Mouse (Mus musculus) ES-Bruce4 (cell line): Measurements from ENCODE around the gene Lpgat1. TPM values are rescaled to one million over a fixed set of nuclear protein-coding genes. Genes with fewer than 3 reads are reported as not detected.

Experiments used
- H3K27ac ChIP-seq: 2 replicates; pipeline ENCODE4 v1.5.1; 2012; ENCODE audit warnings: low read length, inconsistent platforms; ENCODE audit not compliant: insufficient read depth
- H3K27me3 ChIP-seq: 2 replicates; pipeline ENCODE4 v1.6.1; 2012; ENCODE audit warnings: mild to moderate bottlenecking, low read length, inconsistent platforms; ENCODE audit not compliant: control insufficient read depth, poor library complexity, insufficient read depth, severe bottlenecking
- H3K36me3 ChIP-seq: 2 replicates; pipeline ENCODE4 v1.6.1; 2012; ENCODE audit warnings: inconsistent platforms, mild to moderate bottlenecking, low read length, moderate library complexity; ENCODE audit not compliant: control insufficient read depth, poor library complexity, insufficient read depth, severe bottlenecking
- H3K4me1 ChIP-seq: one replicate; pipeline ENCODE4 v1.8.1; 2011; ENCODE audit warnings: low read length; ENCODE audit not compliant: control insufficient read depth, insufficient read depth
- H3K4me3 ChIP-seq: 2 replicates; pipeline ENCODE4 v1.5.1; 2011; ENCODE audit warnings: low read depth, mild to moderate bottlenecking, low read length
- H3K9ac ChIP-seq: 2 replicates; pipeline ENCODE4 v1.6.1; 2012; ENCODE audit warnings: low read depth, mild to moderate bottlenecking, inconsistent platforms; ENCODE audit not compliant: poor library complexity, severe bottlenecking
- H3K9me3 ChIP-seq: replicated peaks from 2 replicates; pipeline ENCODE4 v1.6.1; 2012; ENCODE audit warnings: mild to moderate bottlenecking, low read length, inconsistent platforms; ENCODE audit not compliant: control insufficient read depth, poor library complexity, insufficient read depth, severe bottlenecking
- CTCF ChIP-seq: IDR thresholded peaks from one replicate; pipeline ENCODE4 v1.8.1; 2011; ENCODE audit warnings: low read depth, low read length
- EP300 ChIP-seq: IDR thresholded peaks from 2 replicates; pipeline ENCODE4 v1.6.1; 2011; ENCODE audit warnings: low read depth, low read length; ENCODE audit not compliant: insufficient read depth
- POLR2A ChIP-seq: IDR thresholded peaks from one replicate; pipeline ENCODE4 v1.8.1; 2011; ENCODE audit warnings: low read length; ENCODE audit not compliant: insufficient read depth
- polyA plus RNA-seq: library from polyadenylated mRNA; stranded (reverse); fragments of >200 nt; gene quantifications from 2 replicates; pipeline ENCODE4 v1.2.4, GENCODE M21; 2011; ENCODE audit warnings: low read depth; ENCODE audit not compliant: missing spikeins, insufficient read depth, insufficient read length

Lpgat1 gene
- polyA plus RNA-seq, 1 experiment = 39.0 TPM

GRCm38 (mm10) chr1:191715150-191715549 is 2.5 kb upstream of the Lpgat1 start:
- H3K27me3 ChIP-seq = peaks cover 1% of the 10 kb centered on the region; the same call in 1 of the 2 replicates
- TF ChIP-seq CTCF (no peak), POLR2A (no peak), EP300 (no peak)
- no peaks in the 10 kb centered on the region for H3K36me3 ChIP-seq
- H3K27ac ChIP-seq = no peak overlapping the region
- no peak overlapping the region for H3K9ac ChIP-seq
- no peaks in the 10 kb centered on the region for H3K9me3 ChIP-seq
- H3K4me1 ChIP-seq = peaks cover 2% of the 10 kb centered on the region
- no peak overlapping the region for H3K4me3 ChIP-seq

- Histone ChIP-seq H3K9ac (peak overlapping the region; percentile 100), H3K36me3 (no peaks in the 10 kb centered on the region), H3K27me3 (peaks cover 1% of the 10 kb centered on the region; the same call in 1 of the 2 replicates), H3K27ac (peak overlapping the region; percentile 36; the same call in 1 of the 2 replicates), H3K4me1 (peaks cover 2% of the 10 kb centered on the region), H3K4me3 (peak overlapping the region; percentile 92), H3K9me3 (no peaks in the 10 kb centered on the region)
- no peak for TF ChIP-seq POLR2A
- TF ChIP-seq EP300 = no peak
- no peak for TF ChIP-seq CTCF
These were observed 493 bp upstream of the Lpgat1 start for GRCm38 (mm10) chr1:191717141-191717540.

- TF ChIP-seq POLR2A (no peak), CTCF (no peak), EP300 (no peak)
- Histone ChIP-seq H3K9ac (peak overlapping the region; percentile 100), H3K4me1 (peaks cover 2% of the 10 kb centered on the region), H3K27ac (no peak overlapping the region), H3K9me3 (no peaks in the 10 kb centered on the region), H3K36me3 (peaks cover 2% of the 10 kb centered on the region; the same call in 1 of the 2 replicates), H3K27me3 (peaks cover 1% of the 10 kb centered on the region; the same call in 1 of the 2 replicates), H3K4me3 (peak overlapping the region; percentile 92)
These were observed 1.1 kb downstream of the Lpgat1 start for GRCm38 (mm10) chr1:191718522-191719281.

- Histone ChIP-seq H3K4me3 (peak overlapping the region; percentile 92), H3K27me3 (peaks cover 1% of the 10 kb centered on the region; the same call in 1 of the 2 replicates), H3K9me3 (no peaks in the 10 kb centered on the region), H3K4me1 (peaks cover 2% of the 10 kb centered on the region), H3K36me3 (peaks cover 2% of the 10 kb centered on the region; the same call in 1 of the 2 replicates), H3K27ac (no peak overlapping the region), H3K9ac (peak overlapping the region; percentile 100)
- no peak for TF ChIP-seq POLR2A
- TF ChIP-seq CTCF = no peak
- TF ChIP-seq EP300 = no peak
These were observed 1.7 kb downstream of the Lpgat1 start for GRCm38 (mm10) chr1:191719326-191719725.

DNA sequence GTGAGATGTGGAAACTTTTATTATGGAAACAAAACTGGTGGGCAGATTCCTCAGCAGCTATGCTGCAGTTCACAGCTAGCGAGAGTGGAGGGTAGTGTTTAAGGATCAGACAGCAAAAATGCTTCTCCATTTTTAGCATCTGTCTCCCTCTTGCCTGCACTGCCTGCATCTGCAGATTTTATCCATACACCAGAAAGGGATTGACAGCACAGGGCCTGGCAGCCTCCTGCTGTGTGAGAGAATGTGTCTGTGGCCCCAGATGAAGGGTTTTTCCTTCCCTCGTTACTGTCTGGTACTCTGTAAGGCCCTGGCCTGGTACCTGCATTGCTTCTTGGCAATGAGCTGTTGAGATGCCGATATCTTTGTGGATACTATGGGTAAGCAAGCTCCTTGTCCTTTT is 2.8 kb downstream of the Lpgat1 start:
- no peak overlapping the region for H3K4me3 ChIP-seq
- TF ChIP-seq EP300 (no peak), CTCF (no peak), POLR2A (no peak)
- H3K4me1 ChIP-seq = peaks cover 2% of the 10 kb centered on the region

DNA sequence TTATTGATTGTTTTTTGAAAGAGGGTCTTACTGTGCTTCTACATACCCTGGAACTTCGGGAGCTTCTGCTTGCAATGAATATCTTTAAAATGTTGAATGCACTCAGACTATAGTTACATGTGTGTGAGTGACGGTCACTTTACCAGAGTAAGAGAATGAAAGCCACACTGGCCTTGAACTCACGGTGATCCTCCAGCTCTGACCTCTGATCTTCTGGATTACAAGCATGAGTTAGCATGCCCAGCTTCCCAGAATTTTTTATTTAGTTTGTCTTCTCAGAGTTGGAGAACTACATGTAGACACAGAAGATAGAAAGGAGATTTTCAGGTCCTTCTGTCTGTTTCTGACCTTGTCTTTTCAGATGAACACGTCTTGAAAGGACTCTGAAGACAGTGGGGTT is 5.1 kb downstream of the Lpgat1 start:
- Histone ChIP-seq H3K4me1 (no peaks in the 10 kb centered on the region), H3K9ac (no peak overlapping the region), H3K4me3 (no peak overlapping the region), H3K27ac (no peak overlapping the region), H3K9me3 (no peaks in the 10 kb centered on the region), H3K27me3 (no peaks in the 10 kb centered on the region), H3K36me3 (peaks cover 2% of the 10 kb centered on the region; the same call in 1 of the 2 replicates)
- no peak for TF ChIP-seq CTCF
- no peak for TF ChIP-seq POLR2A
- no peak for TF ChIP-seq EP300

More for the DNA sequence above, 2.8 kb downstream of the Lpgat1 start:
- no peaks in the 10 kb centered on the region for H3K9me3 ChIP-seq
- H3K36me3 ChIP-seq = peaks cover 2% of the 10 kb centered on the region; the same call in 1 of the 2 replicates
- no peak overlapping the region for H3K9ac ChIP-seq
- H3K27ac ChIP-seq = no peak overlapping the region
- H3K27me3 ChIP-seq = peaks cover 1% of the 10 kb centered on the region; the same call in 1 of the 2 replicates
